Mouse (Mus musculus): ENCODE measurements around the gene Fkbpl.

GRCm38 (mm10) chr17:34607997-34608396, 36.6 kb upstream of the Fkbpl start:
- TF ChIP-seq MXI1 (IDR thresholded peaks at IDR 0.05; ENCODE audit: low read depth, low read length) (no peak), BHLHE40 (IDR thresholded peaks at IDR 0.05; ENCODE audit: borderline replicate concordance, low read depth, low read length) (no peak), CTCF (IDR thresholded peaks at IDR 0.05 in 2 of 3, conservative IDR thresholded peaks at IDR 0.05 in 1 of 3; ENCODE audit: control insufficient read depth in 1 of 3, insufficient read depth in 1 of 3, low read depth in 2 of 3, low read length in 3 of 3, poor library complexity in 1 of 3, severe bottlenecking in 1 of 3) (no peak), CHD1 (IDR thresholded peaks at IDR 0.05; ENCODE audit: low read depth, low read length) (no peak), HCFC1 (IDR thresholded peaks at IDR 0.05; ENCODE audit: low read depth, low read length) (no peak), MAX (IDR thresholded peaks at IDR 0.05; ENCODE audit: low read length) (no peak), NELFE (IDR thresholded peaks at IDR 0.05; ENCODE audit: low read depth, low read length) (no peak), POLR2A (IDR thresholded peaks at IDR 0.05; ENCODE audit: control insufficient read depth in 1 of 2, insufficient read depth in 1 of 2, low read depth in 1 of 2, low read length in 2 of 2, poor library complexity in 1 of 2) (no peak), EP300 (IDR thresholded peaks at IDR 0.05; ENCODE audit: low read depth in 1 of 2, low read length in 2 of 2) (no peak), ELF1 (IDR thresholded peaks at IDR 0.05; ENCODE audit: low read depth, low read length) (no peak), TCF12 (IDR thresholded peaks at IDR 0.05; ENCODE audit: low read depth, low read length) (no peak)
